Mouse (Mus musculus) spleen, adult 2 months (tissue): Measurements from ENCODE around the gene Nr1h2.

ENCODE experiments used
- CTCF ChIP-seq: fragments of 200-500 bp; IDR thresholded peaks from 2 replicates; pipeline ENCODE4 v1.5.1; 2011; ENCODE audit warnings: mild to moderate bottlenecking, inconsistent platforms; ENCODE audit not compliant: insufficient read depth, insufficient read length, insufficient replicate concordance; ENCODE audit errors: extremely low read depth
- POLR2A ChIP-seq: fragments of 200-500 bp; IDR thresholded peaks from 2 replicates; pipeline ENCODE4 v1.6.1; 2011; ENCODE audit warnings: low read depth, low read length, inconsistent platforms

DNA sequence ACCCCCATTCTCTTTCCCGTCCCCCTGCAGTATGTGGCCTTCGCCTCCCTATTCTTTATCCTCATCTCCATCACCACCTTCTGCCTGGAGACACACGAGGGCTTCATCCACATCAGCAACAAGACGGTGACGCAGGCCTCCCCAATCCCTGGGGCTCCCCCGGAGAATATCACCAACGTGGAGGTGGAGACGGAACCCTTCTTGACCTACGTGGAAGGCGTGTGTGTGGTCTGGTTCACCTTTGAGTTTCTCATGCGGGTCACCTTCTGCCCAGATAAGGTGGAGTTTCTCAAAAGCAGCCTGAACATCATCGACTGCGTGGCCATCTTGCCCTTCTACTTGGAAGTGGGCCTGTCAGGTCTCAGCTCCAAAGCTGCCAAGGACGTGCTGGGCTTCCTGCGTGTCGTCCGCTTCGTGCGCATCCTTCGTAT is 41.4 kb upstream of the Nr1h2 start:
- TF ChIP-seq CTCF (no peak), POLR2A (no peak)
